Mouse (Mus musculus): Measurements from ENCODE around the gene Cenpp. TPM values are rescaled to one million over a fixed set of nuclear protein-coding genes. Genes with fewer than 3 reads are reported as not detected.

Gene Cenpp
- polyA plus RNA-seq, 1 experiment from 2014 or later: 9.6 TPM

DNA sequence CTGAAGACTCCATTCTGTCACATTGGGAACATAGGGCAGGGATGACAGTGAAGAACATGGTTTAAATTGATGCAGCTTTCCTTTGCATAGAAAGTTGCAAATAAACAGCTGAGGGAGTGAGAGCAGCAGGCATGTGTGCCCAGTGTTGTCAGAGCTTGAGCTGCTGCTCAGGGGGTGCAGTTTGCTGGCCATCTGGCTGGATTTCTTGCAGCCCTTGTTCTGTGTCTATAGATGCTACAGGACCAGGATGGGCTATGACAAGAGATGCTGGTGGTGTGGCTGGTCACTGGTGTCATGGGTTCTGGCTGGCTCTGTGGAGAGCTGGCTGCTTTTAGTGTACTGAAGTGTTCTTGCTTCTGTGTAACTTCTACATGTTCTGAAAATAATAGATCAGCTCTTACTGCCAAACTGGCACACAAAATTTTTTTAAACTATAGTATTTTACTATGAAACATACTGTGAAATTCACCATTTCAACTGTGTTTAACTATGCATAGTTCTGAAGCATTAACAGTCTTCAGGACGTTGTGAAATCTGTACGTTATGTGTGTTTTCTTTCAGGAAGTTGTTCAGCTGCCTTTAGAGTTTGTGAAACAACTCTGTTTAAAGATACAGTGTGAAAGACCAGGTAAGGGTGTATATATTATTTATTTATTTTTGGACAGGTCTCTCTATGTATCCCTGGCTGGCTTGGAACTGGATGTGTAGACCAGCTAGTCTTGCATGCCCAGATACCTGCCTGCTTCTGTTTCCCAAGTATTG, 219.1 kb downstream of the Cenpp start:
- Histone ChIP-seq H3K4me3 (replicated peaks; ENCODE audit: low read depth, low read length) (no peak overlapping the region), H3K36me3 (ENCODE audit: control insufficient read depth, insufficient read depth, low read length) (peaks cover 56% of the 10 kb centered on the region), H3K27me3 (ENCODE audit: control insufficient read depth, insufficient read depth, low read length) (no peaks in the 10 kb centered on the region), H3K27ac (replicated peaks; ENCODE audit: low read depth, low read length) (no peak overlapping the region), H3K9ac (replicated peaks; ENCODE audit: low read length) (no peak overlapping the region), H3K9me3 (ENCODE audit: control insufficient read depth, low read length) (no peaks in the 10 kb centered on the region), H3K4me2 (ENCODE audit: low read length) (no peak overlapping the region), H3K4me1 (ENCODE audit: control insufficient read depth, insufficient read depth, low read length) (no peaks in the 10 kb centered on the region)
- WGBS: 94% methylated on average over 2 of the region's 2 CpGs
- ATAC-seq (ENCODE audit: low FRiP score, low TSS enrichment): no peak
- no peak for DNase-seq

DNA sequence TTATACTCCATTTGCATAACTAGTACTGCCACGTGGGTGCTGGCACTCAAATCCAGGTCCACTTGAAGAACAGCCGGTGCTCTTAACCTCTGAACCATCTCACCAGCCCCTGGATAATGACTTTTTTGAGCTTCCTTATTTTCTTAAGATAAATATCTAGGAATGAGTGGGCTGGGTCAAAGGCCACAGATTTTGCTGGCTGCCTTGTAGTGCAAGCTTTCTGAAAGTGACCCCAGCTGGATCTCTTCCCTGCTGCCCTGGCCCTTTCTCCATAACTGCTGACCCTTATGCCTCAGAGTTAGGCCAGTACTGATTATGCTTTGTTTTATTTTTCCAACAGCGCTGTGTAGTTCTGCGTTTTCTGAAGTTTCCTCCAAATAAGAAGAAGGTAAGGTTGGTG, 222.1 kb downstream of the Cenpp start:
- Histone ChIP-seq H3K36me3 (ENCODE audit: control insufficient read depth, insufficient read depth, low read length) (peaks cover 27% of the 10 kb centered on the region), H3K4me1 (ENCODE audit: control insufficient read depth, insufficient read depth, low read length) (no peaks in the 10 kb centered on the region), H3K9me3 (ENCODE audit: control insufficient read depth, low read length) (no peaks in the 10 kb centered on the region), H3K4me3 (replicated peaks; ENCODE audit: low read depth, low read length) (no peak overlapping the region), H3K4me2 (ENCODE audit: low read length) (no peak overlapping the region), H3K27me3 (ENCODE audit: control insufficient read depth, insufficient read depth, low read length) (no peaks in the 10 kb centered on the region), H3K9ac (replicated peaks; ENCODE audit: low read length) (no peak overlapping the region), H3K27ac (replicated peaks; ENCODE audit: low read depth, low read length) (no peak overlapping the region)
- DNase-seq (no peak), ATAC-seq (ENCODE audit: low FRiP score, low TSS enrichment) (no peak)
- 88% methylated on average over 4 of the region's 4 CpGs for WGBS

GRCm38 (mm10) chr13:49428042-49428675, 224.4 kb downstream of the Cenpp start:
- Histone ChIP-seq H3K36me3 (ENCODE audit: control insufficient read depth, insufficient read depth, low read length) (peaks cover 11% of the 10 kb centered on the region), H3K9ac (replicated peaks; ENCODE audit: low read length) (no peak overlapping the region), H3K4me1 (ENCODE audit: control insufficient read depth, insufficient read depth, low read length) (peaks cover 2% of the 10 kb centered on the region; the same call in 1 of the 2 replicates), H3K27me3 (ENCODE audit: control insufficient read depth, insufficient read depth, low read length) (no peaks in the 10 kb centered on the region), H3K9me3 (ENCODE audit: control insufficient read depth, low read length) (no peaks in the 10 kb centered on the region), H3K4me3 (replicated peaks; ENCODE audit: low read depth, low read length) (no peak overlapping the region), H3K27ac (replicated peaks; ENCODE audit: low read depth, low read length) (no peak overlapping the region), H3K4me2 (ENCODE audit: low read length) (no peak overlapping the region)
- ATAC-seq (ENCODE audit: low FRiP score, low TSS enrichment) (no peak), DNase-seq (no peak)
- 90% methylated on average over 1 of the region's 1 CpGs for WGBS

- DNase-seq (no peak), ATAC-seq (ENCODE audit: low FRiP score, low TSS enrichment) (no peak)
- Histone ChIP-seq H3K4me1 (ENCODE audit: control insufficient read depth, insufficient read depth, low read length) (peaks cover 16% of the 10 kb centered on the region), H3K9me3 (ENCODE audit: control insufficient read depth, low read length) (no peaks in the 10 kb centered on the region), H3K4me2 (ENCODE audit: low read length) (no peak overlapping the region), H3K27ac (replicated peaks; ENCODE audit: low read depth, low read length) (no peak overlapping the region), H3K36me3 (ENCODE audit: control insufficient read depth, insufficient read depth, low read length) (no peaks in the 10 kb centered on the region), H3K9ac (replicated peaks; ENCODE audit: low read length) (no peak overlapping the region), H3K4me3 (replicated peaks; ENCODE audit: low read depth, low read length) (no peak overlapping the region), H3K27me3 (ENCODE audit: control insufficient read depth, insufficient read depth, low read length) (no peaks in the 10 kb centered on the region)
- 90% methylated on average over 3 of the region's 3 CpGs for WGBS
Observed at GRCm38 (mm10) chr13:49426736-49427135, 225.8 kb downstream of the Cenpp start.

DNA sequence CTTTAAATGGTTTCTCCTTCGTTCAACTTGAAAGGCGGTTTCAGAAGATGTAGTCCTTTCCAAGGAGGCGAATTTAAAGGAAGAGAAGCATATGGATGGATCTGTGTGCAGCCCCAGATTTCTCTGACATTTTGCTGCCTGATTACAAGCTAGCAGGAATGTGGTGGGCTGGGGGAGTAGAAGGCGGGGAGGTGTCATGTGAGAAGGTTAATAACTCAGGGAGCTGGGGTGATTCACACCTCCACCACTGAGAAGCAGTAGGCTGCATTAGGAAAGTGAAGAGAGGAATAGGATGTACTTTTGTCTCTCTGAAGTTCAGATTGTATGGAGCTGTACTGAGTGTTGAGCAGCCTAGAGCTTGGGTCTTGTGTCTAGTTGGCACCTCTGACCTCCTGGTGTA, 230.6 kb downstream of the Cenpp start:
- 45% methylated on average over 4 of the region's 4 CpGs for WGBS
- peak overlapping the region; percentile 97 for H3K4me2 ChIP-seq (ENCODE audit: low read length)
- H3K9ac ChIP-seq (replicated peaks; ENCODE audit: low read length): peak overlapping the region; percentile 69

GRCm38 (mm10) chr13:49421606-49421917, 231.0 kb downstream of the Cenpp start:
- DNase-seq (peak; percentile 43), ATAC-seq (ENCODE audit: low FRiP score, low TSS enrichment) (no peak)
- no peaks in the 10 kb centered on the region for H3K36me3 ChIP-seq (ENCODE audit: control insufficient read depth, insufficient read depth, low read length)
- H3K4me1 ChIP-seq (ENCODE audit: control insufficient read depth, insufficient read depth, low read length): peaks cover 24% of the 10 kb centered on the region
- H3K9me3 ChIP-seq (ENCODE audit: control insufficient read depth, low read length): no peaks in the 10 kb centered on the region
- H3K4me2 ChIP-seq (ENCODE audit: low read length): peak overlapping the region; percentile 97
- under 1% methylated on average over 15 of the region's 15 CpGs for WGBS
- H3K9ac ChIP-seq (replicated peaks; ENCODE audit: low read length): peak overlapping the region; percentile 69
- H3K27me3 ChIP-seq (ENCODE audit: control insufficient read depth, insufficient read depth, low read length): no peaks in the 10 kb centered on the region
- H3K4me3 ChIP-seq (replicated peaks; ENCODE audit: low read depth, low read length): peak overlapping the region; percentile 81
- peak overlapping the region; percentile 85 for H3K27ac ChIP-seq (replicated peaks; ENCODE audit: low read depth, low read length)

More for the DNA sequence above, 230.6 kb downstream of the Cenpp start:
- H3K4me1 ChIP-seq (ENCODE audit: control insufficient read depth, insufficient read depth, low read length): peaks cover 24% of the 10 kb centered on the region
- H3K27ac ChIP-seq (replicated peaks; ENCODE audit: low read depth, low read length): no peak overlapping the region
- H3K36me3 ChIP-seq (ENCODE audit: control insufficient read depth, insufficient read depth, low read length): no peaks in the 10 kb centered on the region
- no peaks in the 10 kb centered on the region for H3K9me3 ChIP-seq (ENCODE audit: control insufficient read depth, low read length)
- ATAC-seq (ENCODE audit: low FRiP score, low TSS enrichment) (no peak), DNase-seq (no peak)
- peak overlapping the region; percentile 81 for H3K4me3 ChIP-seq (replicated peaks; ENCODE audit: low read depth, low read length)
- no peaks in the 10 kb centered on the region for H3K27me3 ChIP-seq (ENCODE audit: control insufficient read depth, insufficient read depth, low read length)

DNA sequence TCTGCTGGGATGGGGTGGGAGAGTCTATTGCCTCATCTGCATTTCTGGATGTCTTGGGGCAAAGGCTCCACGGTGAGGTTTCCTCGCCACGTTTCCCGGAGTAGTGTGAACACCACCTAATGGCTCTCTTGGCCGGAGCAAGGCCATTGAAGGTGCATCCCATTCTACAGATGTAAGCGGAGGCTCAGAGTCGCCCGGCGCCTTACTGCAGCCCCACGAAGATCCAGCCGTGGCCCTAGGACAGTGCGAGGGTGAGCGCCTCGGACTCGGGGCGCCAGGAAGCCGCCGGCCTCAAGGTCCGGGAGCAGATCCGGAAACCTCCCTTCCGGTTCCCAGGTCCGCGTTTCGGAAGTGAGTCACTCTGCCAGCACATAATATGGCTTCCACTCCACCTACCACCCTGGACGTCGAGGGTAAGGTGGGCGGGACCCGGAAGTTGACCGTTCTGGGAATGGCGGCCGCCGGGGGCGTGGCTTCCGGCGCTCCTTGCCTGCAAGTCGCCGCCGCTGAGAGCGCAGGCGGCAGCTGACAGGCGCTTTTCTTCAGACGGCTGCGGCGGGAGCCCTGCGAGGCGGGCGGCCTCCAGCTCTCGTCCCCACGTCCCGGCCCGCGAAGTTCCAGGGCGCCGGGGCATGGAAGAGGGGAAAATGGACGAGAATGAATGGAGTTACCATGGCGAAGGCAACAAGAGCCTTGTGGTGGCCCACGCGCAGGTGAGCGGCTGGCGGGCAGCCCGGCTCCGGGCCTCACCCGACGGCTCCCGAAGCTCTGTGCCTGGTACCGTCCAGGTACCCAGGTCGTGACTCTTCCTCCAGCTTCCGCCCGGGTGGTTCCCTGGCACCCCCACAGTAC, 231.6 kb downstream of the Cenpp start, which contains the start of gene Ippk:
Gene Ippk (plus strand): TSS at position 496 of the 852 bp plus-strand sequence.
- peak; percentile 98 for ATAC-seq (ENCODE audit: low FRiP score, low TSS enrichment)
- Histone ChIP-seq H3K4me1 (ENCODE audit: control insufficient read depth, insufficient read depth, low read length) (peaks cover 24% of the 10 kb centered on the region), H3K9ac (replicated peaks; ENCODE audit: low read length) (peak within 1 kb of the TSS; percentile 83), H3K4me2 (ENCODE audit: low read length) (peak within 1 kb of the TSS; percentile 97), H3K4me3 (replicated peaks; ENCODE audit: low read depth, low read length) (peak within 1 kb of the TSS; percentile 81), H3K36me3 (ENCODE audit: control insufficient read depth, insufficient read depth, low read length) (no peaks in the 10 kb centered on the region), H3K9me3 (ENCODE audit: control insufficient read depth, low read length) (no peaks in the 10 kb centered on the region), H3K27ac (replicated peaks; ENCODE audit: low read depth, low read length) (peak within 1 kb of the TSS; percentile 85), H3K27me3 (ENCODE audit: control insufficient read depth, insufficient read depth, low read length) (no peaks in the 10 kb centered on the region)
- under 1% methylated on average over 67 of the region's 69 CpGs for WGBS
- DNase-seq: peak; percentile 99
